Mouse (Mus musculus) intestine, postnatal 0 days (tissue): ENCODE measurements around the gene Fancd2. TPM values are rescaled to one million over a fixed set of nuclear protein-coding genes. Genes with fewer than 3 reads are reported as not detected.

ENCODE experiments used
- ATAC-seq: fragments of 200-750 bp; cut with Nextera tagmentation; 2 replicates; pipeline ENCODE4 v1.8.0; 2017; ENCODE audit warnings: mild to moderate bottlenecking, moderate TSS enrichment, moderate library complexity
- H3K27ac ChIP-seq: fragments of 300-500 bp; sonication (generic); 2 replicates; pipeline ENCODE4 v1.5.1; 2014; ENCODE audit warnings: mild to moderate bottlenecking, low read depth, low read length, moderate library complexity
- H3K27me3 ChIP-seq: fragments of 300-500 bp; sonication (generic); replicated peaks from 2 replicates; pipeline ENCODE4 v1.6.1; 2014; ENCODE audit warnings: low read length, mixed read lengths; ENCODE audit not compliant: control insufficient read depth, insufficient read depth
- H3K36me3 ChIP-seq: fragments of 300-500 bp; sonication (generic); 2 replicates; pipeline ENCODE4 v1.6.1; 2014; ENCODE audit warnings: mild to moderate bottlenecking, moderate library complexity; ENCODE audit not compliant: control insufficient read depth, insufficient read depth
- H3K4me1 ChIP-seq: fragments of 300-500 bp; sonication (generic); replicated peaks from 2 replicates; pipeline ENCODE4 v1.6.1; 2014; ENCODE audit warnings: antibody characterized with exemption, low read length, mixed read lengths; ENCODE audit not compliant: control insufficient read depth, insufficient read depth
- H3K4me2 ChIP-seq: fragments of 300-500 bp; sonication (generic); replicated peaks from 2 replicates; pipeline ENCODE4 v1.6.1; 2014; ENCODE audit warnings: low read depth, mild to moderate bottlenecking, moderate library complexity
- H3K4me3 ChIP-seq: fragments of 300-500 bp; sonication (generic); 2 replicates; pipeline ENCODE4 v1.5.1; 2014; ENCODE audit warnings: low read depth, low read length
- H3K9ac ChIP-seq: fragments of 300-500 bp; sonication (generic); 2 replicates; pipeline ENCODE4 v1.6.1; 2014; ENCODE audit warnings: mild to moderate bottlenecking, low read depth, low read length
- H3K9me3 ChIP-seq: fragments of 300-500 bp; sonication (generic); 2 replicates; pipeline ENCODE4 v1.6.1; 2016; ENCODE audit warnings: mixed run types; ENCODE audit not compliant: control insufficient read depth
- CTCF ChIP-seq: sonication (generic); IDR thresholded peaks from 2 replicates; pipeline ENCODE4 v1.5.1; 2016; ENCODE audit warnings: low read depth, mild to moderate bottlenecking, control low read depth, antibody characterized with exemption, moderate library complexity
- WGBS: fragments of 180-500 bp; shearing (Covaris S2); extraction: QIAGEN DNeasy Blood & Tissue Kit; methylation state at CpG from one replicate; pipeline ENCODE4 v1.1.7; 2014; 5-methylcytosine and 5-hydroxymethylcytosine counted together
- polyA plus RNA-seq: library from polyadenylated mRNA; unstranded; fragments of >200 nt; fragmentation: Nextera tagmentation; extraction: Ambion mirVana; gene quantifications from 2 replicates; pipeline ENCODE4 v1.2.1, GENCODE M21; 2015

Gene Fancd2
- polyA plus RNA-seq, 1 experiment from 2014 or later: 1.7 TPM

GRCm38 (mm10) chr6:113502801-113503200 lies 28.7 kb upstream of the Fancd2 start:
- TF ChIP-seq CTCF: no peak

GRCm38 (mm10) chr6:113505689-113506088 lies 25.8 kb upstream of the Fancd2 start:
- Histone ChIP-seq H3K4me3 (no peak overlapping the region), H3K9me3 (no peaks in the 10 kb centered on the region), H3K27ac (no peak overlapping the region), H3K27me3 (peaks cover 16% of the 10 kb centered on the region; the same call in 1 of the 2 replicates), H3K9ac (no peak overlapping the region), H3K4me2 (no peak overlapping the region), H3K36me3 (no peaks in the 10 kb centered on the region), H3K4me1 (no peaks in the 10 kb centered on the region)
- ATAC-seq: no peak
- no peak for TF ChIP-seq CTCF
- WGBS: 71% methylated on average over 1 of the region's 1 CpGs

More at GRCm38 (mm10) chr6:113502801-113503200, 28.7 kb upstream of the Fancd2 start:
- no peak overlapping the region for H3K4me2 ChIP-seq
- H3K4me1 ChIP-seq: no peaks in the 10 kb centered on the region
- no peak overlapping the region for H3K9ac ChIP-seq
- H3K27me3 ChIP-seq: peaks cover 18% of the 10 kb centered on the region; the same call in 1 of the 2 replicates
- no peaks in the 10 kb centered on the region for H3K36me3 ChIP-seq
- ATAC-seq: no peak
- H3K4me3 ChIP-seq: no peak overlapping the region
- H3K9me3 ChIP-seq: no peaks in the 10 kb centered on the region
- no peak overlapping the region for H3K27ac ChIP-seq
- WGBS: 84% methylated on average over 2 of the region's 2 CpGs

- 0 out of 2 replicates have a peak, but pooled peaks cover 2% of the 10 kb centered on the region for H3K27me3 ChIP-seq
- no peaks in the 10 kb centered on the region for H3K36me3 ChIP-seq
- H3K4me1 ChIP-seq: no peaks in the 10 kb centered on the region
- H3K9ac ChIP-seq: no peak overlapping the region
- no peak for TF ChIP-seq CTCF
- H3K4me2 ChIP-seq: no peak overlapping the region
- no peaks in the 10 kb centered on the region for H3K9me3 ChIP-seq
- no peak for ATAC-seq
- no peak overlapping the region for H3K27ac ChIP-seq
- H3K4me3 ChIP-seq: no peak overlapping the region
These were observed 24.4 kb upstream of the Fancd2 start for GRCm38 (mm10) chr6:113507130-113507529.

GRCm38 (mm10) chr6:113508272-113508946 lies 23.1 kb upstream of the Fancd2 start:
- no peak overlapping the region for H3K4me3 ChIP-seq
- H3K9me3 ChIP-seq: no peaks in the 10 kb centered on the region
- no peak for TF ChIP-seq CTCF
- no peak overlapping the region for H3K4me2 ChIP-seq
- no peaks in the 10 kb centered on the region for H3K4me1 ChIP-seq
- no peak overlapping the region for H3K9ac ChIP-seq
- no peak for ATAC-seq
- H3K27ac ChIP-seq: no peak overlapping the region
- peaks cover 3% of the 10 kb centered on the region; the same call in 1 of the 2 replicates for H3K36me3 ChIP-seq
- WGBS: 64% methylated on average over 7 of the region's 7 CpGs
- no peaks in the 10 kb centered on the region for H3K27me3 ChIP-seq

GRCm38 (mm10) chr6:113508947-113509280 lies 22.6 kb upstream of the Fancd2 start:
- no peaks in the 10 kb centered on the region for H3K4me1 ChIP-seq
- 60% methylated on average over 5 of the region's 5 CpGs for WGBS
- peaks cover 8% of the 10 kb centered on the region for H3K36me3 ChIP-seq
- H3K27ac ChIP-seq: no peak overlapping the region
- no peaks in the 10 kb centered on the region for H3K9me3 ChIP-seq
- H3K4me3 ChIP-seq: no peak overlapping the region
- no peak overlapping the region for H3K9ac ChIP-seq
- H3K27me3 ChIP-seq: no peaks in the 10 kb centered on the region
- H3K4me2 ChIP-seq: no peak overlapping the region
- ATAC-seq: no peak
- no peak for TF ChIP-seq CTCF

GRCm38 (mm10) chr6:113513944-113514343 lies 17.5 kb upstream of the Fancd2 start:
- Histone ChIP-seq H3K36me3 (peaks cover 56% of the 10 kb centered on the region), H3K27ac (no peak overlapping the region), H3K4me1 (no peaks in the 10 kb centered on the region), H3K9me3 (no peaks in the 10 kb centered on the region), H3K4me3 (no peak overlapping the region), H3K4me2 (no peak overlapping the region), H3K9ac (no peak overlapping the region), H3K27me3 (no peaks in the 10 kb centered on the region)
- 71% methylated on average over 6 of the region's 6 CpGs for WGBS
- ATAC-seq: peak; percentile 33; the same call in 1 of the 2 replicates
- no peak for TF ChIP-seq CTCF
